Mouse (Mus musculus) kidney, adult 2 months (tissue): Measurements from ENCODE around the gene Fbxo33.

Experiments used
- CTCF ChIP-seq: fragments of 200-500 bp; conservative IDR thresholded peaks from 2 replicates; pipeline ENCODE4 v1.5.1; 2011; ENCODE audit warnings: low read depth, mild to moderate bottlenecking, control low read depth, low read length, moderate library complexity, mixed read lengths; ENCODE audit not compliant: insufficient read depth, insufficient read length
- POLR2A ChIP-seq: fragments of 200-500 bp; IDR thresholded peaks from one replicate; pipeline ENCODE4 v1.6.1; 2011; ENCODE audit warnings: low read depth, low read length, control low read depth

- TF ChIP-seq CTCF: no peak
- no peak for TF ChIP-seq POLR2A
Measured at GRCm38 (mm10) chr12:59207814-59208213, 11.7 kb downstream of the Fbxo33 start.
